ENCODE assay signal across 9 mouse cellular contexts in the genomic region with DNA sequence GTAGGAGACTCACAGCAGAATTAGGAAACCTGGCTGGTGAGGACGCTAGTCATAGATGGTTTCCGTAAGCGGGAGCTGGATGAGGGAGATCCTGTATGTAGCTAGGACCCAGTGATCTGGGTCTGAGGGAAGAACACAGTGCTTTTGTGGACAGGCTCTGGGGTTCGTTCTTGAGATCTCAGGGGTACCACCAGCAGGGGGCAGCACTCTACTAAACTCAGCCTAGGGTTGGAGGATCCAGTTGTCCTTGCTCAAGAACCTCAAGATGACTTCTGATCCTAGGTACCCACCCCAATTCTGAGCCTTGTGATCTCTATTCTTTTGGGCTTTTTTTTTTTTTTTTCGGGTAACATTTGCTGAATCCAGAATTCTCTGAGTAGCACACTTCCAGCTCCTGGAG.
DNase-seq lines count a peak whose midpoint lies in the region; ATAC-seq and TF ChIP-seq lines count a peak whose summit lies in the region.
"Had no signal": no experiment of that assay in that cellular context is flagged by ENCODE, and none has a peak within 500 bp of the region (broad histone marks: within the 10 kb centered on the region; RNA-seq: fewer than 3 reads in every experiment).

No protein-coding gene starts in this region.

- peak; percentile 7 for DNase-seq in MEL (ENCODE audit: low read depth, low spot score)
- DNase-seq in cerebellum, adult 11-12 months: peak; percentile 8
- DNase-seq in heart, postnatal 0 days (ENCODE audit: low spot score): no peak
- DNase-seq in left cerebral cortex, adult 18-20 months (ENCODE audit: low spot score in 2 of 2): peak; percentile 45 to 73
- peak; percentile 58 for DNase-seq in right cerebral cortex, adult 2 months (ENCODE audit: low spot score in 2 of 2)
- peak; percentile 15 to 30 for DNase-seq in urinary bladder, postnatal 36 days (ENCODE audit: low spot score in 2 of 2)

- no peak overlapping the region for H3K4me2 ChIP-seq in intestine, postnatal 0 days (replicated peaks; ENCODE audit: low read depth)
- H3K4me2 ChIP-seq in intestine, embryonic 16.5 days (ENCODE audit: low read depth, low read length): no peak overlapping the region
- no peak overlapping the region for H3K4me2 ChIP-seq in heart, postnatal 0 days (ENCODE audit: low read depth, low read length)
- H3K4me2 ChIP-seq: limb, embryonic 15.5 days had no signal

- no peaks in the 10 kb centered on the region for H3K4me1 ChIP-seq in intestine, postnatal 0 days (replicated peaks; ENCODE audit: control insufficient read depth, insufficient read depth, low read length)
- no peaks in the 10 kb centered on the region for H3K4me1 ChIP-seq in intestine, embryonic 16.5 days (ENCODE audit: control insufficient read depth, insufficient read depth, low read length)
- H3K4me1 ChIP-seq in MEL (ENCODE audit: control insufficient read depth in 1 of 2, insufficient read depth in 2 of 2, low read length in 2 of 2): no peaks in the 10 kb centered on the region
- peaks cover 4% of the 10 kb centered on the region; the same call in 1 of the 2 replicates for H3K4me1 ChIP-seq in heart, postnatal 0 days (ENCODE audit: control insufficient read depth, insufficient read depth)

- no peak overlapping the region for H3K4me3 ChIP-seq in intestine, postnatal 0 days (ENCODE audit: low read depth, low read length)
- no peak overlapping the region for H3K4me3 ChIP-seq in intestine, embryonic 16.5 days (ENCODE audit: low read length)
- no peak overlapping the region for H3K4me3 ChIP-seq in MEL (ENCODE audit: control insufficient read depth in 1 of 2, insufficient read depth in 1 of 2, low read depth in 2 of 2, low read length in 2 of 2)
- H3K4me3 ChIP-seq in heart, postnatal 0 days (ENCODE audit: low read depth, low read length): no peak overlapping the region
- H3K4me3 ChIP-seq: limb, embryonic 15.5 days had no signal

- no peak for ATAC-seq in intestine, postnatal 0 days
- ATAC-seq in intestine, embryonic 16.5 days: no peak
- ATAC-seq in heart, postnatal 0 days (ENCODE audit: insufficient read depth, low read depth): no peak

- TF ChIP-seq EP300 in MEL (IDR thresholded peaks at IDR 0.05; ENCODE audit: low read depth in 1 of 2, low read length in 2 of 2): no peak
- TF ChIP-seq EP300 in heart, postnatal 0 days (IDR thresholded peaks at IDR 0.05; ENCODE audit: low read depth): no peak

- WGBS in intestine, postnatal 0 days: 73% methylated on average over 5 of the region's 5 CpGs
- WGBS in intestine, embryonic 16.5 days: 82% methylated on average over 5 of the region's 5 CpGs
- WGBS in heart, postnatal 0 days: 63% methylated on average over 5 of the region's 5 CpGs

- H3K9ac ChIP-seq in intestine, postnatal 0 days (ENCODE audit: low read depth, low read length): no peak overlapping the region
- no peak overlapping the region for H3K9ac ChIP-seq in intestine, embryonic 16.5 days (ENCODE audit: low read depth, low read length)
- H3K9ac ChIP-seq in MEL (ENCODE audit: control insufficient read depth, low read depth, low read length, poor library complexity, severe bottlenecking): no peak overlapping the region
- H3K9ac ChIP-seq in heart, postnatal 0 days (replicated peaks; ENCODE audit: low read depth, low read length): no peak overlapping the region
- H3K9ac ChIP-seq: limb, embryonic 15.5 days had no signal

- no peaks in the 10 kb centered on the region for H3K27me3 ChIP-seq in intestine, postnatal 0 days (replicated peaks; ENCODE audit: control insufficient read depth, insufficient read depth, low read length)
- H3K27me3 ChIP-seq in intestine, embryonic 16.5 days (replicated peaks; ENCODE audit: control insufficient read depth, insufficient read depth, low read length): no peaks in the 10 kb centered on the region
- no peaks in the 10 kb centered on the region for H3K27me3 ChIP-seq in MEL (ENCODE audit: control insufficient read depth in 1 of 2, insufficient read depth in 2 of 2, low read length in 2 of 2)
- H3K27me3 ChIP-seq in heart, postnatal 0 days (ENCODE audit: control insufficient read depth, insufficient read depth, low read length): no peaks in the 10 kb centered on the region
- H3K27me3 ChIP-seq: limb, embryonic 15.5 days had no signal

- TF ChIP-seq POLR2A in MEL (IDR thresholded peaks at IDR 0.05; ENCODE audit: control insufficient read depth in 1 of 2, insufficient read depth in 1 of 2, low read depth in 1 of 2, low read length in 2 of 2, poor library complexity in 1 of 2): no peak

- no peak; the same call in 1 of the 2 replicates for TF ChIP-seq RAD21 in MEL (IDR thresholded peaks at IDR 0.05; ENCODE audit: low read depth, low read length)

- peak; percentile 72 for TF ChIP-seq CTCF in intestine, postnatal 0 days (IDR thresholded peaks at IDR 0.05; ENCODE audit: low read depth)
- TF ChIP-seq CTCF in MEL (IDR thresholded peaks at IDR 0.05 in 2 of 3, conservative IDR thresholded peaks at IDR 0.05 in 1 of 3; ENCODE audit: control insufficient read depth in 1 of 3, insufficient read depth in 1 of 3, low read depth in 2 of 3, low read length in 3 of 3, poor library complexity in 1 of 3, severe bottlenecking in 1 of 3): peak; percentile 20 to 39 (median 25); a peak in 4 of 6 replicates
- peak; percentile 25; the same call in 1 of the 2 replicates for TF ChIP-seq CTCF in heart, postnatal 0 days (IDR thresholded peaks at IDR 0.05; ENCODE audit: low read depth)

- no peaks in the 10 kb centered on the region for H3K9me3 ChIP-seq in intestine, postnatal 0 days (ENCODE audit: control insufficient read depth)
- H3K9me3 ChIP-seq in intestine, embryonic 16.5 days (ENCODE audit: control insufficient read depth, low read length): no peaks in the 10 kb centered on the region
- H3K9me3 ChIP-seq in MEL (replicated peaks; ENCODE audit: insufficient read depth, low read length): no peaks in the 10 kb centered on the region
- no peaks in the 10 kb centered on the region for H3K9me3 ChIP-seq in heart, postnatal 0 days (replicated peaks; ENCODE audit: control insufficient read depth, low read length)
- H3K9me3 ChIP-seq: limb, embryonic 15.5 days had no signal

- H3K36me3 ChIP-seq in intestine, postnatal 0 days (ENCODE audit: control insufficient read depth, insufficient read depth): no peaks in the 10 kb centered on the region
- no peaks in the 10 kb centered on the region for H3K36me3 ChIP-seq in intestine, embryonic 16.5 days (ENCODE audit: control insufficient read depth, insufficient read depth, low read length)
- H3K36me3 ChIP-seq in MEL (ENCODE audit: control insufficient read depth in 1 of 2, insufficient read depth in 2 of 2, low read length in 2 of 2): no peaks in the 10 kb centered on the region
- no peaks in the 10 kb centered on the region for H3K36me3 ChIP-seq in heart, postnatal 0 days (replicated peaks; ENCODE audit: control insufficient read depth, insufficient read depth, low read length)
- H3K36me3 ChIP-seq: limb, embryonic 15.5 days had no signal

- H3K79me2 ChIP-seq in MEL (ENCODE audit: control insufficient read depth, insufficient read depth, low read length, poor library complexity): no peaks in the 10 kb centered on the region

- no peak overlapping the region for H3K27ac ChIP-seq in intestine, postnatal 0 days (ENCODE audit: low read depth, low read length)
- no peak overlapping the region for H3K27ac ChIP-seq in intestine, embryonic 16.5 days (ENCODE audit: low read length)
- H3K27ac ChIP-seq in MEL (ENCODE audit: control insufficient read depth, low read depth, low read length): no peak overlapping the region
- H3K27ac ChIP-seq in heart, postnatal 0 days (ENCODE audit: low read depth): no peak overlapping the region
- H3K27ac ChIP-seq: limb, embryonic 15.5 days had no signal

TF ChIP-seq in MEL, 35 proteins besides CTCF, POLR2A, EP300 and RAD21:
- TF ChIP-seq SMC3 (IDR thresholded peaks at IDR 0.05; ENCODE audit: low read depth, low read length) (peak; percentile 29; the same call in 1 of the 2 replicates), USF1 (IDR thresholded peaks at IDR 0.05; ENCODE audit: low read depth, low read length) (no peak)
